Mouse (Mus musculus): Measurements from ENCODE around the gene Izumo1r.

The Izumo1r gene

DNA sequence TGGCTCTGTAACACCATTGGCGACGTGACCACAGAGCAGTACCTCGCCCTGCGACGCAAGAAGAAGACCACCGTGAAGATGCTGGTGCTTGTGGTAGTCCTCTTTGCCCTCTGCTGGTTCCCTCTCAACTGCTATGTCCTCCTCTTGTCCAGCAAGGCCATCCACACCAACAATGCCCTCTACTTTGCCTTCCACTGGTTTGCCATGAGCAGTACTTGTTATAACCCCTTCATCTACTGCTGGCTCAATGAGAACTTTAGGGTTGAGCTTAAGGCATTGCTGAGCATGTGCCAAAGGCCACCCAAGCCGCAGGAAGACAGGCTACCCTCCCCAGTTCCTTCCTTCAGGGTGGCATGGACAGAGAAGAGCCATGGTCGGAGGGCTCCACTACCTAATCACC is 35.4 kb downstream of the Izumo1r start:
- no peak for DNase-seq (ENCODE audit: low read depth, low spot score)

DNA sequence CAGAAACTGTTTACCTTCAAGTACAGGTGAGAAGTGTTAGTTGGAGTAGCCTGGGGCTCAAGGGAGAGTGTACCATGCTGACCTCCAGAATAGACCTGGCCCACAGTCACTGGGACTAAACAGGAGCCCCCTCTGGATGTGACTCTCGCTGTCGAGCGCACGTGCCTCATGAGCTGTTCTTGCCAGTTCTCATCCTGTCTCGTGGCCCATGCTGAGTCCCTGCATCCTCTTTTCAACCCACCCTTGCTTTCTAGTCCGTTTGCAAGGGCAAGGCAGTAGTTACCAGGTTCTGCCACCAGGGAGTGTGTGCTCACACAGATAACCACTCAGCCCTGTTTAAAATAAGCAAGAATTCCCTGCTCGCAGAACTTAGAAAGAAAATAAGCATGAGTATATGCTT is 36.8 kb downstream of the Izumo1r start:
- DNase-seq (ENCODE audit: low read depth, low spot score), result no peak

DNA sequence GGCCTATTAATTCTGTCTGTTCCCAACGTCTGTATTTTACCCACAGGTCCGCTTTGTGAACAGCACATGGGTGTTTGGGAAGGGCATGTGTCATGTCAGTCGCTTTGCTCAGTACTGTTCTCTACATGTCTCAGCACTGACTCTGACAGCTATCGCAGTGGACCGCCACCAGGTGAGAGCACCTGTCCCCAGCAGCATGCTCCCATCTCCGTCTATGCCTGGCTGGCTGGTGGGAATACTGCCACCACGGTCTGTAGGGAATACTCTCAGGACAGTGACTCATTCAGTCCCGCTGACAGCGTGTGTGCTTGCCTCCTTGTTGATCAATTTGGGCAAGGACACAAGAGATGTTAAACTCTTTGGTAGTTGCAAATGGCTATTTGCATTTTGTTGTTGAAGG is 39.0 kb downstream of the Izumo1r start:
- no peak for DNase-seq (ENCODE audit: low read depth, low spot score)

DNA sequence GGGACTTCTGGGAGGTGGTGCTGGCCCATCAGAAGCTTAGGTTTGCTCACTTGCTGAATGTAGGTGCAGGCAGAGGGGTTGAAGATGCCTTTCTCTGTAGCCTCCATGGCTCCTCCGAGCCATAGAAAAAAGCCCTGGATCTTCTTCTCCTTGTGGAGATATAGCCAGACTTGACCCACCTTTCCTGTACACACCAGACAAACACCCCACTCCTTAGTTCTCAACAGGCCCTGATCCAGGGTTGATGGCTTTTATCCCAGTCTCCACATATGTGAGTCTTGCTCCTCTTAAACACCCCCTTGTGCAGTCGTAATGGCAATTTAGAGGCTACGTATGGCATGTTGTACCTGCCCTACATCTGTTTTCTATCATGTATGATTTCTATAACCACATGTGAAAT is 40.6 kb downstream of the Izumo1r start:
- DNase-seq (ENCODE audit: low read depth, low spot score), result no peak

DNA sequence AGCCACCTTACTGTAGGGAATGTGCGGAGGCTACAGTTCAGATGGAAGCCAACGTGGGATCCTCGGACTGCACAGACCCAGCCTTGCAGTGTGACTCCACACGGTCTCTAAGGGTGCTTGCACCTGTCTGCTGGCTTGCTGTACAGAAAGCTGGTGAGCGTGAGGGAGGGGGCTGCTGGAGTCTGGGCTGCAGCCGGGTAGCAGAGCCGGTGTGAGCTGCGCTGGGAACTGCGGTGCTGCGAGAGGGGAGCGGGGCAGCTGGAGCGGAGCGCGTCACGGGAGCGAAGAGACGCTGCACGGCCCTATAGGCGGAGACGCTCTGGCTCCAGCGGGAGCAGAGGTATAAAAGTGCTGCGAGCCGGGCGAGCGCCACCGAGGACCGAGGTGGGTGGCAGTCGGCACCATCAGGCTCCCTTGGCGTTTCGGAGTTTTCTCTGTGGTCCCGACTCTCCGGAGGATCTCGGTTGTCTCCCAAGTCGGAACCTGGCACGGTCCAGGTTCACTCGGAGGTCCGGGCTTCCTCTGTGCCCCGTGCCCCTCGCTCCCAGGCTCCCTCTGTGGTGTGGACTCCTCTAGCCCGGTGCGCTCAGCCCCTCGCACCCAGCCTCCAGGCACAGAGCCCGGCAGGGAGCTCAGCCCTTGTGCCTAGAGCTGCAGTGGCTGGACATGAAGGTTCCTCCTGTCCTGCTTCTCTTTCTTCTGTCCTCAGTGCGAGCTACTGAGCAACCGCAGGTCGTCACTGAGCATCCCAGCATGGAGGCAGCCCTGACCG is 43.7 kb downstream of the Izumo1r start, which contains the start of gene Gpr83:
Gene Gpr83 (plus strand): TSS at position 343 of the 772 bp plus-strand sequence.
- DNase-seq (ENCODE audit: low read depth, low spot score), result no peak

DNA sequence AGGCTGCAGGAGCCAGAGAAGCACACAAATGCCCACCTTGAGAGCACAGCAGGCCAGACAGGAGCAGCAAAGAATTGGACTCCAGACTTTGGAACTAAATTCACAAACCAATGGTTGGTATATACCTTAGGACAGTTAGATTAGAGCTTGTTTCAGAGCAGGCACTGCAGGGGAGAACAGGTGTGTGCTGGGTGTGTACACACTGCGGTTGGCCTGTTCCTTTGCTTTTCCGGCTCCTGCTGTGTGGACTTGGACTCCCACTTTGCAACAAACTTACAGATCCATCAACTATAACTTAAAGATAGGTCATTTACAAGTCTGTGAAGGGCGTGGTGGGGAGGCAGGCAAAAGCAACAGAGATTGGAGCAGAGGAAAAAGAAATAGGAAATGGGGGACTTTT is 45.0 kb downstream of the Izumo1r start:
- no peak for DNase-seq (ENCODE audit: low read depth, low spot score)

DNA sequence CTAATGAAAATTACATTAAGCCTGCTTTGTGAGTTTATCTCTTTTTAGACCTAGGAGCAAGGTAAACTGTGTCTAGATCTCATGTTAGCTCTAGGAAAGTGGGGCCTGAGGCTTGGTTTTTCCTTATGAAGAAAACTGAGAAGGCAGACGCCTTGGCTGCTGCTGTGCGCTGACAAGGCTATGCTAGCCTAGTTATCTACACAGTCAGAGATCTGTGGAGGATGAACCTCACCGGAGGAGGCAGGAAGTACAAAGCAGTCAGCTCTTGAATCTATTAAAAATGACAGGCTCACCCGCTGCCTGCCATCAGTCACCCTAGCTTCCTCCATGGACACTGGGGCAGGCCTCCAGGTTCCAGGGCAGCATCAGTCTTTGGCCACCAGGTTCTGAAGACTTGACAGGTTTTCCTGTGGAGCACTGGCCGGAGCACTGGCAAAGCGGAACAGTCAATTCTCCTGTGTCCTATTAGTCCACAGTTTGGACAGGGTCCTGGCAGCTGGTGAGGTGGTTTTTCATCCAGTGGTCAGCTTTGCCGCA is 45.5 kb downstream of the Izumo1r start:
- no peak for DNase-seq (ENCODE audit: low read depth, low spot score)

DNA sequence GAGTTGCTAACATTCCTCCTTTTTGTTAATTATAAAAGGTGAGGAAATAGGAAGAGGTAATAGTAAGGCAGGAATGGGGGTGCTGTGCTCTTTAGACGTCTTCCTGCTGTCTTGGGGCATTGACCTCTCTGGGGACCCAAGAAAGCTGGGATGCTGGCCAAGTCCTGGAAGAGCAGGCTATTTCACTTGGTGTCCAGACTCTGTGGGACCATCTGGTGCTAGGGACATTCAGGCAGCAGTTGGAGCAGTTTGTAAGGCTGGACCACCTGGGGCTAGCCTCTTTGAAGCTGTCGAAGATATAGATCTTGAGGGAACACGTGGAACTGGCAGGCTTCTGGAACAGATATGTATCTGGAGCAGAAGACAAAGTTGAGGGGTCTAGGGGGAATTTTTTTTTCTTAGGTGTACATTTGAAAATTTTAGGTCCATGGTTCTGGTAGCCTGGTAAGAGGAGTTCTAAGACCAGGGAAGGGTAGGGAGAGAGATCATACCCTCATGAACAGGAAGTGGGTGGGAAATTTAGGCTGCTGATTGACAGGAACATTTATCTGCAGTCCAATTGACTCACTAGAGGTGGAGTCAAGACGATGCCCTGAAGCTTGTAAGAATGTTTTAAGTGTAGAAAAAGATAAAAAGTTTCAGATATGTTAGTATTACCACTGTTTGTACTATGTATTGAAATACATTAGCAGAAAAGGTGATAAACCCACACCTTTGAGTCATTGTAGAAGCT is 46.7 kb downstream of the Izumo1r start:
- DNase-seq (ENCODE audit: low read depth, low spot score), result no peak

DNA sequence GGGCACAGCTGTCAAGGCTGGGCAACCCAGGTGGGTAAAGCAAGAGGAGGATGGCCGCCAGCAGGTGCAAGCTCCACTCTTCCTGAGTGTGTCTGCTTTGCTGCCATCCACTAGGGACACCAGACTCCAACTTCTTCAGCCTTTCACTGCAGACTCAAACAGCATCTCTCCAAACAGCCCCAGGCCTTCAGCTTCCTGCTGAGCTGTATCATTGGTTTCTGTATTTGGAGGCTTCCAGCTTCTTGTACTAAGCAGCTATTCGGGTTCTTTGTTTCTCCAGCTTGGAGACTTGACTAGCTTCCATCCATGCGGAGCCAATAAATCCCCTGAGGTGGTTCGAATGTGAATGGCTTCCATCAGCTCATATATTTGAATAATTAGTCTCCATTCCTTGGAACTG is 49.2 kb downstream of the Izumo1r start:
- no peak for DNase-seq (ENCODE audit: low read depth, low spot score)

DNA sequence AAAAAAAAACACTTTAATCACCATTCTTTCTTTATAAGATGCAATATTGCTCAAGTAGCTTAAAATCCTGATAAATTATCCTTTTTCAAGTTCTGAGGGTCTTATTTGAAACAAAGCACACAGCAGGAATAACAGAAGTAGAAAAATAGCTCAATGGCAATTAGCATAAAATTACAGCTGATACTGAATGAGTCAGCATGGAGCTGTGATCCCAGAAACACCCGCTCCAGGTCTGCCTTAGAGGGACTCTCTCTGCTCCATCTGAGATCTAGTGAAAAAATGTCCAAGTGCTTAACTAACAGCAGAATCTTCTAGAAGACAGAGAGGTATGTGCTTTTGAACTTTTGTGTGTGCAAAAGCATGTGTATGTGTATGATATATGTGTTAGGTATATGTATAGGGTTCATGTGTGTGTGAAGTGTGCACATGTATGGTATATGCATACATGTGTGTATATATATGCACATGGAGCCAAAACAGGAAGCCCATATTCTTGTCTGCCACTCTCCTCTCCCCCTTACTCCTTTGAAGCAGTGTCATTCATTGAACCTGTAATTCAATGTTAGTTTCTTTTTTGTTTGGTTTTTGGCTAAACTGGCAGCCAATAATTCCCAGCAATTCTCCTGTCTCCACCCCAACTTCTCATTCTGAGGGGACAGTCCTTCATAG is 55.3 kb downstream of the Izumo1r start:
- no peak for DNase-seq (ENCODE audit: low read depth, low spot score)

DNA sequence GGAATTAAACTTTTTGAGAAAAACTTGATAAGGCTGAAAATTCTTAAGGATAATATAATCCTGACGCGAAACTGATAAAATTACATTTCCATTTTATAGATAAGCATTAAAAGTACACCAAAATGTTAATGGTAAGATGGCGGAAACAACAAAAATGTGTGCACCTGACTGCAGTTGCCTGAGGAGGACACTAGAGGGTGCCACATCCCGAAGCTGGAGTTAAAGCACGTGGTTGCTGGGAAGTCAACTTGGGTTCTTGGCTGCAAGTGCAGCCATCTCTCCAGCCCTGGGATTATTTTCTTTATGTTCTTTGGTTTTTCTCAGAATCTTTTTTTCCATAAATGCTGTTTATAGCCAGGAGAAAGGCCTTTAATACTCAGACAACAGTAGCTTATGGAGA is 57.3 kb downstream of the Izumo1r start:
- no peak for DNase-seq (ENCODE audit: low read depth, low spot score)

DNA sequence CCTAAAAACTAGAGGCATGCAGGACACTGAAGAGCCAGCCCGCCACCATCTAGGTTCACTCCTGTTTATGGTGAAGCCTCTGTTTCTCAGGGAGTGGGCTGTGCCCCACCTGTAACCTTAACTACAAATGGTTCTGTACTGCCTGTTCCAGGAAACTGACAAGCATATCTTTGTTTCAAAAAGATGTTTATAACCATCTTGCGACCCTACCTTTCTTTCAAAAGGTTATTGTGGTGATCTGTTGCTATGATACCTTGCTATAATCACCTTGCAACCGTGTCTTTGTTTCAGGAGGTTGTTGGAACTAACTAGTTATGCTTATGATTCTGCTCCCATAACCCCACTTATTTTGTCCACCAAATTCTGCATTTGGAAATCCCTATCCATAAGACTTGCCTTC is 59.8 kb downstream of the Izumo1r start:
- no peak for DNase-seq (ENCODE audit: low read depth, low spot score)

DNA sequence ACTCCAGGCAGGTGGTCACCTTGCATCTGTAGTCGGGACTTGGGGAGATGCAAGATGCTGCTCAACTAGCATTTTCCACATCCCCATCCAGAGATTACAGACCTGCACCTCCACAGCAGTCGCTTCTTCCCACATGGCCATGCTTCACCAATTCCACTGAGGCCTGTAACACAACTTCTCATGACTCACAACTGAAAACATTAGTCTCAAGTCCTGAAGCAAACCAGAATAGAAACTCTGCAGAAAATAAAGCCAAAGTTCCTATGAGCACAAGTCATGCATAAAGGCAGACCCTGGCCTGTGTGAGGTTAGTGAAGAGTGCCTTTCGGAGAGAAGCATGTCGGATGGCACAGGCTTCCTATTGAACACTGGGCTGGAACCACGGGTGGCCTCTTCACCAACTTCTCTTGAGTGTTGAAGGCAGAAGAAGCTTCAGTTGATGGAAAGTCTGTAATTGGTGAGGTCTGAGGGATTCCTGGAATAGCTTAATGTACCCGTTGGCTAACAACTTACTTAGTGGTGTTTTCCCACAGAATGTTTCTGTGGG is 60.4 kb downstream of the Izumo1r start:
- no peak for DNase-seq (ENCODE audit: low read depth, low spot score)

DNA sequence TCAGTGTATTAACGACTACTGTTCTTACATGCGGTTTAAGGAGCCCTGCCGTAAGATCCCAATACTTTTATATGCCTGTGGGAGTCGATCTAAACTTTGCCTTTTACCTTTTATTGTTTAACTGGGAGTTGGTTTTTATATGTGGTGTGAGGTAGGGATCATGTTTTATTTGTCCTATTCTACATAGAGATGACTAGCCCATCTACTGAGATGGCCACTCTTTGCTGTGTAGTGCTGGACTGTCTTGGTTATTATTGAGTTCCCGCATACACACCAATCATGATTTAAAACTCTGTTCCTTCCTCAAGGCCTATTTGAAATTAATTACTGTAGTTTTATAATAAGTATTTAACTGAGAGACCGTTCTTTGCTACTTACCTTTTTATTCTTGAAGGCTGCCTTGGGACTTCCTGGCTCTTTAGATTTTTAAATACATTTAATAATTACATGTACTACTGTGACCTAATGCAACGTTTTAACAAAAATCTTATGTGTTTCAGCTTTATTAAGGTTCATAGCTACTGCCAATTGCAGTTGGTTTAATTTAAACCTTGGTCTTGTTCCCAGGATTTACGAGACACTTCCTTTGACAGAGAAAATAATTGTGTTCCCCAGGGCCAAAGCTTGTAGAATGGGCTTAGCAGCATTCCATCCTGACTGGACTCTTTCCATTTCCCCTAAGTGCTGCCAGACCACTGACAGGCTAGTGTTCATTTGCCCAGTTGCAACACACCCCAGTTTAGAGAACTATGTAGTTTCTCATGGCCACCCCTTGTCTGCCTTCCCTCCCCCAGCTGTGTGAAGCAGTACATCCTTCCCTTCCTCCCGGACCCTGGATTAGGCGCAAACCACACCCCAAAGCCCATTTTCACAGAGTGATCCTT is 61.6 kb downstream of the Izumo1r start:
- no peak for DNase-seq (ENCODE audit: low read depth, low spot score)

DNA sequence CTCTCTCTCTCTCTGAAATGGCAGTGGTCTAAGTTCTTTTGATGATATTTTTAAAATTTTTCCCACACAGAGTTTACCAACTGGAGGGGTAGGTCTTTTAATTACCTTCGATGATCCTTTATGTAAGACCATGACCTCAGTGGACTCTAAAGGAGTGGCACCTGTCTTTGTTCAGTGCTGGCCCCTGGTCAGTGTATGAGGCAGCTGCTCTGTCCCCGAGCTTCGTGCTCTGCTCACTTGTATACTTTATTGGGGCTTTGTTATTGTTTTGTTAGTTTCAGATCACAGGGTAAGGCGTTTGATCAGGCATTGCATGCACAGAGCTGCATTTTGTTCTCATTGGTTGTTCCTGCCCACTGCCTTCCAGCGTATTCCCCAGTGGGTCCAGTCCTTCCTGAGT is 63.8 kb downstream of the Izumo1r start:
- DNase-seq (ENCODE audit: low read depth, low spot score), result no peak

DNA sequence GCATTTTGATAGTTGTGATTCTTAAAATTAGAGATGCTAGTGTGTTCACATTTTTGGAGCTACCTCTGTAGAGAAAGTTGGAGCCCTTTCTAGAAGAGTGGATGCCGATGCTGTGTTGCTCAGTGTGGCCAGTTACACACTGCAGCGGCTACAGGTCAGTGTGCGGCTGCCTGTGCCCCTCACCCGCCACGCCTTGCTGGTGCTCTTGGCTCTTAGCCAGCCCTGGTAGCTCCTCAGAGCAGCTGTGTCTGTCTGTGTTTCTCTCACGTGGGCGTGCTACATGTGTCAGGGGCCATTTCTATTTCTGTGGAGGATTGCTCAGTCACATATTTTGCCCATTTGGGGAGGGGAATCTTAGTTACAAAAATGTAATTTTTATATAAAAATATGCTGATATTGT is 64.2 kb downstream of the Izumo1r start:
- no peak for DNase-seq (ENCODE audit: low read depth, low spot score)
